Mouse (Mus musculus) erythroblast, embryonic 14.5 days (primary cell): ENCODE measurements around the gene Rnf144a. TPM values are rescaled to one million over a fixed set of nuclear protein-coding genes. Genes with fewer than 3 reads are reported as not detected.
A peak's percentile ranks its signal among the peaks of the same experiment; 100 is the strongest.
"Not testable (repeated sequence)": the region's sequence is repeated elsewhere in the genome, so short reads cannot be mapped to it uniquely, and the experiment has no call there.

Source experiments
- H3K27me3 ChIP-seq: 2 replicates; pipeline ENCODE4 v1.6.1; 2012; ENCODE audit warnings: inconsistent platforms; ENCODE audit not compliant: control insufficient read depth
- H3K36me3 ChIP-seq: 2 replicates; pipeline ENCODE4 v1.6.1; 2012; ENCODE audit warnings: mild to moderate bottlenecking, inconsistent platforms; ENCODE audit not compliant: control insufficient read depth
- H3K4me1 ChIP-seq: 2 replicates; pipeline ENCODE4 v1.6.1; 2012; ENCODE audit warnings: inconsistent platforms; ENCODE audit not compliant: control insufficient read depth
- H3K4me3 ChIP-seq: replicated peaks from 2 replicates; pipeline ENCODE3; 2012; ENCODE audit warnings: moderate library complexity, mild to moderate bottlenecking, inconsistent platforms
- H3K9me3 ChIP-seq: 2 replicates; pipeline ENCODE4 v1.6.1; 2012; ENCODE audit warnings: low read length, inconsistent platforms, mixed read lengths; ENCODE audit not compliant: control insufficient read depth
- GATA1 ChIP-seq: IDR thresholded peaks from 2 replicates; pipeline ENCODE4 v1.6.1; 2012; ENCODE audit warnings: low read length, inconsistent platforms, mixed read lengths
- TAL1 ChIP-seq: IDR thresholded peaks from 3 replicates; pipeline ENCODE4 v1.6.1; 2012; ENCODE audit warnings: low read length, inconsistent platforms, mixed read lengths
- polyA plus RNA-seq: library from polyadenylated mRNA; stranded (reverse); fragments of >175 nt; gene quantifications from 2 replicates; pipeline ENCODE4 v1.2.3, GENCODE M21; 2012

Rnf144a gene
- polyA plus RNA-seq, 1 experiment: not detected

GRCm38 (mm10) chr12:26444054-26444453 is 29.0 kb upstream of the Rnf144a start:
- Histone ChIP-seq H3K36me3 (no peaks in the 10 kb centered on the region; the same call in 1 of the 2 replicates), H3K9me3 (no peaks in the 10 kb centered on the region), H3K27me3 (no peaks in the 10 kb centered on the region), H3K4me1 (peaks cover 2% of the 10 kb centered on the region; the same call in 1 of the 2 replicates), H3K4me3 (no peak overlapping the region)
- TF ChIP-seq GATA1: no peak
- TF ChIP-seq TAL1: no peak

GRCm38 (mm10) chr12:26439366-26439765 is 24.3 kb upstream of the Rnf144a start:
- no peak overlapping the region for H3K4me3 ChIP-seq

GRCm38 (mm10) chr12:26437950-26438349 is 22.9 kb upstream of the Rnf144a start:
- Histone ChIP-seq H3K4me1 (no peaks in the 10 kb centered on the region), H3K4me3 (no peak overlapping the region), H3K36me3 (no peaks in the 10 kb centered on the region), H3K9me3 (no peaks in the 10 kb centered on the region), H3K27me3 (no peaks in the 10 kb centered on the region)
- TF ChIP-seq TAL1 (no peak), GATA1 (no peak)

More at GRCm38 (mm10) chr12:26439366-26439765, 24.3 kb upstream of the Rnf144a start:
- TF ChIP-seq TAL1 (no peak), GATA1 (no peak)
- Histone ChIP-seq H3K9me3 (no peaks in the 10 kb centered on the region), H3K4me1 (no peaks in the 10 kb centered on the region), H3K36me3 (no peaks in the 10 kb centered on the region), H3K27me3 (no peaks in the 10 kb centered on the region)

DNA sequence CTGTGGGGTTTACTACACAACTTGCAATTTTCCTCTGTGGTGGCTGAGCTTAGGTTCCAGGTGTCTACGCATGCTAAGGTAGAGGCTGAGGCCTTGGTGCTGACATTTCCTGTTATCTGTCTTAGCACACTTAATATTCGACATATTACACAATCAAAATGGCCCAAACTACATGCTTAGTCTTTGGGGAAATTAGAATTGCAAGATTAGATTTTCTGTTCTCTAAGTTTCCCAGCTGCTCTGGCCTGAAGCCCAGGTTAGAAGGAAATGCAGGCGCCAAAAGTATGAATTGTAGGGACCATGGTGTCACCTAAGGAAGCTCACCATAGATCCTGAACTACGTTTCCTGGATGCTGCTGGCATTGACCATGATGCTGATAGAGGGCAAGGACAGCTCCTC is 21.3 kb upstream of the Rnf144a start:
- TF ChIP-seq GATA1 (no peak), TAL1 (no peak)
- Histone ChIP-seq H3K4me3 (no peak overlapping the region), H3K4me1 (no peaks in the 10 kb centered on the region), H3K9me3 (no peaks in the 10 kb centered on the region), H3K36me3 (no peaks in the 10 kb centered on the region), H3K27me3 (no peaks in the 10 kb centered on the region)

GRCm38 (mm10) chr12:26428771-26429170 is 13.7 kb upstream of the Rnf144a start:
- H3K9me3 ChIP-seq, H3K36me3 ChIP-seq, H3K4me1 ChIP-seq, H3K27me3 ChIP-seq, H3K4me3 ChIP-seq: not testable (repeated sequence)

DNA sequence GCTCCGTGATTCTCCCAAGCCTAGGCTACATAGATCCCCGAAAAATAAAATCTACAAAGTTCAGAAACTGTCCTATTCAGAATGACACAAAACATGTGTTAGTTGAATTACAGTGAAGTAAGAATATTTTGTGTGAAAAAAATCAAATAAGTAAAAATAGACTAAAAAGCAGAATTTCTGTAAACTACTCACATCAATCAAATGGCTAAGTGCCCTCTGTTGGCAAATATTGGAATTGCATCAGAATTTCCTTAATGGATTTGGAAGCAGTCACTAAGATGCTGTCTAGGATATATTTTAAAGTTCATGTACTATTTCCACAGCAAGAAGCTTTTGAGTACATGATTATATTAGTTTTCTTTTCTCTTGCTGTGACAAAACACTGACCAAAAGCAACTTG is 9.8 kb upstream of the Rnf144a start:
- H3K9me3 ChIP-seq: no peaks in the 10 kb centered on the region

GRCm38 (mm10) chr12:26418322-26418721 is 3.3 kb upstream of the Rnf144a start:
- no peak overlapping the region for H3K4me3 ChIP-seq
- TF ChIP-seq GATA1 (no peak), TAL1 (no peak)
- no peaks in the 10 kb centered on the region for H3K9me3 ChIP-seq
- H3K27me3 ChIP-seq: peaks cover 19% of the 10 kb centered on the region
- no peaks in the 10 kb centered on the region for H3K36me3 ChIP-seq
- H3K4me1 ChIP-seq: peaks cover 7% of the 10 kb centered on the region

More for the DNA sequence above, 9.8 kb upstream of the Rnf144a start:
- no peaks in the 10 kb centered on the region for H3K27me3 ChIP-seq
- peaks cover 5% of the 10 kb centered on the region for H3K4me1 ChIP-seq
- H3K36me3 ChIP-seq: no peaks in the 10 kb centered on the region
- no peak for TF ChIP-seq TAL1
- no peak for TF ChIP-seq GATA1
- H3K4me3 ChIP-seq: no peak overlapping the region

GRCm38 (mm10) chr12:26416636-26417295 is 1.7 kb upstream of the Rnf144a start:
- H3K36me3 ChIP-seq: no peaks in the 10 kb centered on the region
- H3K4me3 ChIP-seq: no peak overlapping the region
- peaks cover 26% of the 10 kb centered on the region for H3K27me3 ChIP-seq
- no peaks in the 10 kb centered on the region for H3K9me3 ChIP-seq
- TF ChIP-seq GATA1 (no peak), TAL1 (no peak)
- peaks cover 7% of the 10 kb centered on the region for H3K4me1 ChIP-seq

DNA sequence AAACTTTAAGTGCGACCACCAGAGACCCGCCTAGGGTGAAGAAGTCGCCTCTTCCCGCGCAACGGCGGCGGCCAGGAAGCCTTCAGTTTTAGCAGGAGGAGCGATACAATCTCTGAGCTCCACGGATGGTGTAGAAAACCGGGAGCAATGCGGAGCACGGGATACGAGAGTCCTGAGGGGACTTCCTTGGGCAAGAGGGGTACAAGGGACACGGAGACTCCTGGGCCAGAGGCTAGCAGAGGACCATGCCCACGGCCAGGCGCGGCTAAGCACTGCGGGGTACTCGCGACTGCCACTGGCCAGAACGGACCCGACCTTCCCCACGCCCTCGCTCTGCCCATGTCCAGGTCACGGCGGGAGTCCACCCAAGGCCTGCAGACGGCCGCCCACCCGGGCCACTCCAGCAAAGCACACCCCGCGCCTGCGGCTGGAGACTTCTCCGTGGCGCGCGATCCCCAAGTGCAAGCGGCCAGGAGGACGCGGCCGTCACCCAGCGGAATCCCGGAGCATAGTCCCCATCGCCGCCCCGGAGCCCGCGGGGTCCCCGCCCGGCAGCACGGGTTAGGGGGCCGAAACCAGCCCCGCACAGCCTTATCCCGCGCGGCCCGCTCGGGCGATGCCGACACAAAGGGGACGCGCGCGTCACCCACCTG is 477 bp downstream of the Rnf144a start:
- TF ChIP-seq GATA1 (no peak), TAL1 (no peak)
- H3K36me3 ChIP-seq: no peaks in the 10 kb centered on the region
- H3K27me3 ChIP-seq: peaks cover 26% of the 10 kb centered on the region
- no peaks in the 10 kb centered on the region for H3K9me3 ChIP-seq
- H3K4me3 ChIP-seq: peak overlapping the region; percentile 58
- H3K4me1 ChIP-seq: peaks cover 7% of the 10 kb centered on the region
